Mouse (Mus musculus) hematopoietic multipotent progenitor cell, adult 10-12 weeks (in vitro differentiated cells): ENCODE measurements around the gene Prss38. TPM values are rescaled to one million over a fixed set of nuclear protein-coding genes. Genes with fewer than 3 reads are reported as not detected.

Source experiments
- polyA plus RNA-seq: library from polyadenylated mRNA; stranded (reverse); fragments of >175 nt; gene quantifications from 2 replicates; pipeline ENCODE4 v1.2.3, GENCODE M21; 2012; ENCODE audit warnings: low replicate concordance

The Prss38 gene
- not detected in 2 replicates for polyA plus RNA-seq

GRCm38 (mm10) chr11:59375475-59375874 lies at the start of gene Prss38:
TSS of gene Prss38 (minus strand) at chr11:59375657.

Other genes starting within 250 kb of the Prss38 start
- gene Obscn, start 239.3 kb downstream of the Prss38 start, polyA plus RNA-seq = 0.40 and 1.8 TPM in 2 replicates
- gene Iba57, start 211.9 kb downstream of the Prss38 start, polyA plus RNA-seq = 4.8 and 7.4 TPM in 2 replicates
- gene Gjc2, start 192.4 kb downstream of the Prss38 start, polyA plus RNA-seq = 0.08 and 0.10 TPM in 2 replicates
- 25.8 and 30.4 TPM in 2 replicates for gene Guk1, start 183.4 kb downstream of the Prss38 start, polyA plus RNA-seq
- 12.2 and 19.9 TPM in 2 replicates for gene Mrpl55, start 173.2 kb downstream of the Prss38 start, polyA plus RNA-seq
- gene 2310033P09Rik, start 167.3 kb downstream of the Prss38 start, polyA plus RNA-seq = 39.0 and 41.5 TPM in 2 replicates
- gene Arf1, start 147.4 kb downstream of the Prss38 start, polyA plus RNA-seq = 169 and 214 TPM in 2 replicates
- gene Wnt3a, start 84.9 kb downstream of the Prss38 start, polyA plus RNA-seq = not detected in 2 replicates
- gene Wnt9a, start 68.7 kb downstream of the Prss38 start, polyA plus RNA-seq = 0.08 and 0.16 TPM in 2 replicates
- gene Jmjd4, start 74.4 kb upstream of the Prss38 start, polyA plus RNA-seq = 7.4 and 11.1 TPM in 2 replicates
- gene Snap47, start 75.5 kb upstream of the Prss38 start, polyA plus RNA-seq = 2.5 and 6.5 TPM in 2 replicates
- gene Zfp867, start 96.8 kb upstream of the Prss38 start, polyA plus RNA-seq = 0.21 TPM in 1 of 2 replicates, not detected in the other
- gene Zkscan17, start 151.1 kb upstream of the Prss38 start, polyA plus RNA-seq = 39.3 and 44.1 TPM in 2 replicates
- gene Nlrp3, start 165.9 kb upstream of the Prss38 start, polyA plus RNA-seq = 2.5 and 4.4 TPM in 2 replicates
- not detected in 2 replicates for gene Olfr222, start 200.6 kb upstream of the Prss38 start, polyA plus RNA-seq
- not detected in 2 replicates for gene Olfr223, start 217.6 kb upstream of the Prss38 start, polyA plus RNA-seq